In genomic region chr11:63923386-63923785, GRCm38 (mm10) we compare ENCODE assay signal across 9 mouse cellular contexts. TPM values are rescaled to one million over a fixed set of nuclear protein-coding genes. Genes with fewer than 3 reads are reported as not detected.
DNase-seq lines count a peak whose midpoint lies in the region; ATAC-seq lines count a peak whose summit lies in the region.
"Had no signal": no experiment of that assay in that cellular context is flagged by ENCODE, and none has a peak within 500 bp of the region (broad histone marks: within the 10 kb centered on the region; RNA-seq: fewer than 3 reads in every experiment).

No protein-coding gene starts in this region.

- H3K4me2 ChIP-seq in kidney, embryonic 15.5 days, result peak overlapping the region; percentile 87
- H3K4me2 ChIP-seq in forebrain, embryonic 12.5 days, result peak overlapping the region; percentile 93
- H3K4me2 ChIP-seq in kidney, embryonic 16.5 days (replicated peaks; ENCODE audit: low read depth, low read length), result peak overlapping the region; percentile 81

- no peaks in the 10 kb centered on the region for H3K36me3 ChIP-seq in kidney, embryonic 15.5 days
- no peaks in the 10 kb centered on the region for H3K36me3 ChIP-seq in forebrain, embryonic 12.5 days (replicated peaks)
- H3K36me3 ChIP-seq in kidney, embryonic 16.5 days (ENCODE audit: insufficient read depth, low read length), result no peaks in the 10 kb centered on the region
- no peaks in the 10 kb centered on the region for H3K36me3 ChIP-seq in megakaryocyte, embryonic 14.5 days (replicated peaks; ENCODE audit: low read length)

- peak overlapping the region; percentile 61 for H3K27ac ChIP-seq in kidney, embryonic 15.5 days
- no peak overlapping the region for H3K27ac ChIP-seq in forebrain, embryonic 12.5 days
- H3K27ac ChIP-seq in kidney, embryonic 16.5 days (ENCODE audit: low read length), result peak overlapping the region; percentile 8; the same call in 1 of the 2 replicates

- peaks cover 81% of the 10 kb centered on the region for H3K27me3 ChIP-seq in kidney, embryonic 15.5 days
- H3K27me3 ChIP-seq in forebrain, embryonic 12.5 days, result peaks cover 91% of the 10 kb centered on the region
- H3K27me3 ChIP-seq in kidney, embryonic 16.5 days (ENCODE audit: insufficient read depth, low read length), result peaks cover 49% of the 10 kb centered on the region
- peaks cover 94% of the 10 kb centered on the region for H3K27me3 ChIP-seq in megakaryocyte, embryonic 14.5 days (replicated peaks)
- H3K27me3 ChIP-seq: Patski had no signal

- peaks cover 69% of the 10 kb centered on the region for H3K4me1 ChIP-seq in kidney, embryonic 15.5 days
- H3K4me1 ChIP-seq in forebrain, embryonic 12.5 days, result peaks cover 58% of the 10 kb centered on the region
- peaks cover 51% of the 10 kb centered on the region for H3K4me1 ChIP-seq in kidney, embryonic 16.5 days (ENCODE audit: insufficient read depth, low read length)
- peaks cover 57% of the 10 kb centered on the region for H3K4me1 ChIP-seq in megakaryocyte, embryonic 14.5 days

- no peak for ATAC-seq in kidney, embryonic 15.5 days (replicated peaks; ENCODE audit: low FRiP score)
- ATAC-seq in forebrain, embryonic 12.5 days (ENCODE audit: low FRiP score), result no peak
- ATAC-seq in kidney, embryonic 16.5 days (ENCODE audit: low FRiP score, low TSS enrichment), result no peak
- no peak for ATAC-seq in megakaryocyte-erythroid progenitor cell, adult 5-6 weeks (replicated peaks; ENCODE audit: low FRiP score, low TSS enrichment, poor library complexity, severe bottlenecking)
- ATAC-seq in activated CD4-positive, CD25-positive, alpha-beta regulatory T cell, adult 4 months, result no peak
- ATAC-seq: Patski had no signal

- no peak for DNase-seq in kidney, adult 9 months
- DNase-seq in gastrocnemius, postnatal 36 days, result no peak

- H3K4me3 ChIP-seq in kidney, embryonic 15.5 days (replicated peaks), result peak overlapping the region; percentile 65
- peak overlapping the region; percentile 33 for H3K4me3 ChIP-seq in forebrain, embryonic 12.5 days (replicated peaks)
- peak overlapping the region; percentile 56 for H3K4me3 ChIP-seq in kidney, embryonic 16.5 days (ENCODE audit: low read length)
- H3K4me3 ChIP-seq in megakaryocyte, embryonic 14.5 days (replicated peaks), result peak overlapping the region; percentile 87

- no peaks in the 10 kb centered on the region for H3K9me3 ChIP-seq in kidney, embryonic 15.5 days (replicated peaks)
- H3K9me3 ChIP-seq in forebrain, embryonic 12.5 days, result no peaks in the 10 kb centered on the region
- H3K9me3 ChIP-seq in kidney, embryonic 16.5 days (ENCODE audit: low read length), result no peaks in the 10 kb centered on the region
- no peaks in the 10 kb centered on the region for H3K9me3 ChIP-seq in megakaryocyte, embryonic 14.5 days

- WGBS in kidney, embryonic 15.5 days, result under 1% methylated on average over 29 of the region's 29 CpGs
- 1% methylated on average over 29 of the region's 29 CpGs for WGBS in forebrain, embryonic 12.5 days
- WGBS in kidney, embryonic 16.5 days, result under 1% methylated on average over 29 of the region's 29 CpGs

- intact Hi-C loops in gastrocnemius, postnatal 36 days (cut with DNase I), result loop anchor here (2.0 to 10.0 kb wide), 4 partner anchors 154 to 1051 kb away; partner anchors contain the start of genes Cox10 and Elac2

- 0 out of 2 replicates have a peak overlapping the region, but pooled peaks have one; percentile 5 for H3K9ac ChIP-seq in kidney, embryonic 15.5 days
- H3K9ac ChIP-seq in forebrain, embryonic 12.5 days, result peak overlapping the region; percentile 33; the same call in 1 of the 2 replicates
- peak overlapping the region; percentile 56 for H3K9ac ChIP-seq in kidney, embryonic 16.5 days (replicated peaks; ENCODE audit: low read length)

RNA-seq across cellular contexts. Expression of gene Hs3st3b1, which starts 1.3 kb away (rescaled TPM):
- polyA plus RNA-seq in kidney, embryonic 15.5 days (2015; fragmentation: Nextera tagmentation; extraction: Ambion mirVana), result 33.2 and 34.6 TPM in 2 replicates
- 8.8 and 9.2 TPM in 2 replicates for polyA plus RNA-seq in forebrain, embryonic 12.5 days (2016; fragmentation: Nextera tagmentation; extraction: Ambion mirVana)
- 33.4 and 34.0 TPM in 2 replicates for polyA plus RNA-seq in kidney, embryonic 16.5 days (2015; fragmentation: Nextera tagmentation; extraction: Ambion mirVana)
- 0.32 TPM in 1 of 2 replicates, not detected in the other for polyA plus RNA-seq in megakaryocyte, embryonic 14.5 days (2012; ENCODE audit: insufficient read depth, low replicate concordance)
- total RNA-seq in megakaryocyte-erythroid progenitor cell, adult 5-6 weeks (2014; fragmentation: Nextera tagmentation), result 0.22 TPM in 1 of 2 replicates, not detected in the other
- 0.19 and 0.80 TPM in 2 replicates for total RNA-seq in megakaryocyte-erythroid progenitor cell, adult 5-6 weeks (2017)
- polyA plus RNA-seq in activated CD4-positive, CD25-positive, alpha-beta regulatory T cell, adult 4 months (2017; shearing (Covaris generic)), result 1 to 10 TPM; 2.5 to 3.0 TPM
- under 1 TPM; 0.30 to 0.43 TPM for total RNA-seq in gastrocnemius, postnatal 36 days (2021)

Comparison
In these comparisons a context has a peak if more than half of its experiments do, and no peak if none do; other contexts are left out.
1. H3K4me3 ChIP-seq: peak in every context shown above with its lines; median percentile 87 in megakaryocyte, embryonic 14.5 days; 65 in kidney, embryonic 15.5 days; 56 in kidney, embryonic 16.5 days; 33 in forebrain, embryonic 12.5 days.
2. H3K9ac ChIP-seq: peak in every context shown above with its lines; median percentile 56 in kidney, embryonic 16.5 days; 33 in forebrain, embryonic 12.5 days; 5 in kidney, embryonic 15.5 days.